Mouse (Mus musculus) gastrocnemius, postnatal 10 days (tissue): ENCODE results near the gene Kcnv2. TPM values are rescaled to one million over a fixed set of nuclear protein-coding genes. Genes with fewer than 3 reads are reported as not detected.
A peak's percentile ranks its signal among the peaks of the same experiment; 100 is the strongest.

Experiments used
- DNase-seq: peaks from one replicate; pipeline ENCODE4 v3.0.0; 2021; ENCODE audit warnings: mixed read lengths
- total RNA-seq, 2 experiments: library from RNA; stranded (reverse); gene quantifications; 2 replicates each; pipeline ENCODE4 v1.2.3; 2021

The Kcnv2 gene
- total RNA-seq, 2 experiments from 2014 or later: 0.05 TPM; not detected in 1

- DNase-seq: peak; percentile 25
Measured at GRCm38 (mm10) chr19:27364521-27364931, 42.1 kb downstream of the Kcnv2 start.

GRCm38 (mm10) chr19:27366113-27366746, 43.8 kb downstream of the Kcnv2 start:
- no peak for DNase-seq

GRCm38 (mm10) chr19:27369461-27370135, 47.2 kb downstream of the Kcnv2 start:
- no peak for DNase-seq

DNA sequence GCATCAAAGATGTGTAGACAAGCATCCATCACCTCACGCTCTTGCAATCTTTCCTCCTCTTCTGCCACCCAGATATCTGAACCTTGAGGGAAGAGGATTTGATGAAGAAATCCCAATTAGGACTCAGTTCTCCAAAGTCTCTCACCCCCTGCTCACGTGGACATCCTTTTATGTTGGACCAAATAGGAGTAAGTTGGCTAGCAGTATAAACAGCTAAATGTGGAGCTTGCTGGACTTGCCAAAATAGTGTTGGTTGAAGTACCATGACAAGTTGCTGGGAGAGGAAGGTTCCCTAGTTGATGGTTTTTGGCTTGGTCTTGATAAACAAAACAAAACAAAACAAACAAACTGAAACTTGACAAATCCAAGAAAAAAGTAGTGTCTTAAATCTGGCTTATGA, 47.8 kb downstream of the Kcnv2 start:
- DNase-seq: no peak

DNA sequence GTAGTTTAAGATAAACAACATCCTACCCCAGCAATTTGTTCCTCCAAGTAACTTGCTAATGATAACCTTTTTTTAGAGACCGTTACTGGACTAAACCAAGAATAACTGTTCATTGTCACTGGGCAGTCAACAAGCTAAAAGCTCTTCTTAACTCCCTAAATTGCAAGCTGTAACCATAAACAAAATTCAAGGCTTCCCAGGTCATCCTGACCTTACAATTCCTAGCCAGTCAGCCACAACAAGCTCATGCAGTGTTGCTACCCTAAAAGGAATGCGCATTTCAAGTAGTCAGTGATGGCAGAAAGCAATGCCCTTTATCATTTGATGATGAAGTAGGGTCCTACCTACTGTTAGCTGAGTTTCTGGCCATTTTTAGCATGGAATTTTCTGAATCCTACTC, 48.4 kb downstream of the Kcnv2 start:
- no peak for DNase-seq

DNA sequence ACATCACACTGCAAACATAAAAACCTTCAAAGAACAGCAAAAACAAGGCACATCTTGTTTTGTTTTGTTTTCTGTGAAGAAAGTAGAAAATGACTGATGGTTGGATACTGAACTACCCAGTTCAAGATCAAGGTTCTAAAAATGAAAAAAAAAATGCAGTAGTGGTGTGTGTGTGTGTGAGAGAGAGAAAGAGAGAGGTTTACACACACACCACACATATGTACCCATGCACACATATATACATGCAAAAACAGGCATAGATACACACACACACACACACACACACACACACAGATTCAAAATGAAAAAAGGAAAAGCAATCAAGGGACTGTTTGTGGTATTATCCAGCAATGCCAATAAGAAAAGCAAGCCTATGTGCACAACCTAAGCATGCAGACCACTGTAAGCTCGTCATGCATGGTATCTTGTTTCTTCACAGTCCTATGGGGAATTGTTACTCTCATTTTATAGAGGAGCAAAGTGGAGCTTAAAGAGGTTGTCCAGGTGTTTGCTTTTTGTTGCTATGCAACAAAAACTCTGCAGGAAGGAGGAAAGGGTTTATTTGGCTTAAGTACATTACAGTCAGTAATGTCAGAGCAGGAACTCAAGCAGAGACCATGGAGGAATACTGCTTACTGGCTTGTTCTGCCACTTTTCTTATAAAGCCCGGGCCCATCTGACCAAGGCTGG, 57.5 kb downstream of the Kcnv2 start:
- DNase-seq: no peak

DNA sequence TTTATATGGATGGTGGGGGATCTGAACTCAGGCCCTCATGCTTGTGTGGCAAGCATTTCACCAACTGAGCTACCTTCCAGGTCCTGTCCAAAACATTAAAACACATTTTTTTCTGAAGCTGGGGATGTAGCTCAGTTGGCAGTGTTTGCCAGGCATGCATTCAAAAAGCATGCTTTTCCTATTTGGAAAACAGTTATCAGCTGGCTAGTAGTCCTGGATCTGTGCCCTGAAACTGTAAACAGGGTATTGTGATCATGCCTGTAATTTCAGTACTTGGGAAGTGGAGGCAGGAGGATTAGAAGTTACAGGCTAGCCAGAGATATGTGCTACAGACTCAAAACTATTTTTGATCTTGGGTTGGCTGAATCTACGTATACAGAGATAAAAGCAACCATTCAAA, 59.7 kb downstream of the Kcnv2 start:
- DNase-seq: no peak

DNA sequence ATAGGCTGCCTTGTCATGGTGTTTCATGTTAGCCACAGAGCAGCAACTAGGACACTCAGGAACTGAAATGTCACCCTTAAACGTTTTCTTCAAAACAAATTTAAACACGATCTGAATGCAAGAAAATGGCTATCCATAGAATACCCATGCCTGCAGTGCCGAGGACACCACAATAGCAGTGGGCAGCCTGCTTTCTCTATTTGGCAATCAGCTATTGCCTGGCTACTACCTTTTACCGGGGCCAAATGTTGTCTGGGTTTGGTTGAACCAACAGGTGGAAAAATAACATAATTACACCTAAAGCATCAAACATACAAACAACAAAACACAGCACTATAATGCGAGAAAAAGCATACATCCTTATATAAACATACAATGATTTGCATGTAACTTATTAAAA, 60.9 kb downstream of the Kcnv2 start:
- no peak for DNase-seq

DNA sequence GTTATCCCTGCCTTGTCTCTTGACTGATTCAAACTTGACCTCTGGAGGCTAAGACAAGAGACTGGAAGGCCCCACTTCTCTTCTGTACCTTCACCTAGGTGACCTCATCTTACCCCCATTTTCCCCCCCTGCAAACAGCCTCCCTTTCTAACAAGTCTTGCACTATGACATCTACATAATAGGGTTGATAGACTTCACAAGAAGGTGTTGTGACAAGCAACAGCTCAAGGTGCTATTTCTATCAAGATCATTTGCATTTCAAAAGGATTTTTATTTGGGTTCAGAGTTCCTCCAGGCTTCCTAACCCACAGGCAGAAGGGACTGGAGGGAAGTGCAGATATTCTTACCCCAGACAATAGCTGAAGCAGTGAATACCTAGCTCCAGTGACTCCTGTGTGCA, 62.9 kb downstream of the Kcnv2 start:
- no peak for DNase-seq

Other genes with a start within 250 kb of the Kcnv2 start
- 10 to 100 TPM; 40.8 to 41.9 TPM for gene Vldlr, start 106.1 kb upstream of the Kcnv2 start, total RNA-seq
- gene Pum3, start 107.2 kb downstream of the Kcnv2 start, total RNA-seq: 10 to 100 TPM; 33.8 to 40.2 TPM